Mouse (Mus musculus): Measurements from ENCODE around the gene Tmem132b.

- TF ChIP-seq GATA1 (IDR thresholded peaks at IDR 0.05; ENCODE audit: borderline replicate concordance, low read length) (no peak), FLI1 (IDR thresholded peaks at IDR 0.05; ENCODE audit: low read length) (no peak)
Observed at GRCm38 (mm10) chr5:125772756-125773155, 241.2 kb downstream of the Tmem132b start.
